Mouse (Mus musculus) CD4-positive, CD25-positive, alpha-beta regulatory T cell, adult 9 weeks (primary cell): ENCODE measurements around the gene Fam217a. TPM values are rescaled to one million over a fixed set of nuclear protein-coding genes. Genes with fewer than 3 reads are reported as not detected.

Source experiments
- polyA plus RNA-seq: library from polyadenylated mRNA; unstranded; fragments of 100-300 nt; shearing (Covaris generic); gene quantifications from one replicate; pipeline ENCODE4 v1.2.1, GENCODE M21; 2017

The Fam217a gene
- 0.21 TPM for polyA plus RNA-seq

GRCm38 (mm10) chr13:34924210-34924609, at the start of gene Fam217a, which contains the start of gene 4933417A18Rik:
Fam217a (minus strand) TSS chr13:34924310.
4933417A18Rik (plus strand) TSS chr13:34924409.

GRCm38 (mm10) chr13:34963511-34964397, 39.6 kb upstream of the Fam217a start, which contains the start of gene Eci3:
Eci3 (minus strand) TSS chr13:34963810.

GRCm38 (mm10) chr13:34875166-34875710, 48.9 kb downstream of the Fam217a start, which contains the start of gene Prpf4b:
Prpf4b (plus strand) TSS chr13:34875302.

Other genes with a start within 250 kb of the Fam217a start
- not detected for gene Fam50b, start 189.5 kb downstream of the Fam217a start, polyA plus RNA-seq
- gene Prpf4b, start 49.0 kb downstream of the Fam217a start, polyA plus RNA-seq = 126 TPM
- not detected for gene 4933417A18Rik, start 99 bp upstream of the Fam217a start, polyA plus RNA-seq
- gene Eci3, start 39.5 kb upstream of the Fam217a start, polyA plus RNA-seq = not detected
- gene Eci2, start 102.8 kb upstream of the Fam217a start, polyA plus RNA-seq = 79.2 TPM